Mouse (Mus musculus) liver, postnatal 0 days (tissue): ENCODE data around the gene Sipa1.
A peak's percentile ranks its signal among the peaks of the same experiment; 100 is the strongest.

Experiments
- CTCF ChIP-seq: sonication (generic); IDR thresholded peaks from 2 replicates; pipeline ENCODE4 v1.5.1; 2016; ENCODE audit warnings: antibody characterized with exemption, low read depth
- EP300 ChIP-seq: IDR thresholded peaks from 2 replicates; pipeline ENCODE4 v1.6.1; 2016; ENCODE audit warnings: antibody characterized with exemption, low read depth, mild to moderate bottlenecking

- TF ChIP-seq EP300 (no peak), CTCF (peak; percentile 46; the same call in 1 of the 2 replicates)
These were observed 14.9 kb downstream of the Sipa1 start for GRCm38 (mm10) chr19:5648401-5649297.
